Mouse (Mus musculus): Measurements from ENCODE around the gene Mapk14. TPM values are rescaled to one million over a fixed set of nuclear protein-coding genes. Genes with fewer than 3 reads are reported as not detected.

The Mapk14 gene
- polyA plus RNA-seq, 1 experiment from 2014 or later: 40.7 TPM

Other genes with a start within 250 kb of the Mapk14 start
- gene Fkbp5, start 173.8 kb upstream of the Mapk14 start, polyA plus RNA-seq (2015; fragmentation: Nextera tagmentation; extraction: Ambion mirVana): 24.1 and 24.6 TPM in 2 replicates
- gene Armc12, start 160.5 kb upstream of the Mapk14 start, polyA plus RNA-seq (2015; fragmentation: Nextera tagmentation; extraction: Ambion mirVana): not detected in 2 replicates
- not detected in 2 replicates for gene Clpsl2, start 141.9 kb upstream of the Mapk14 start, polyA plus RNA-seq (2015; fragmentation: Nextera tagmentation; extraction: Ambion mirVana)
- 3,221 and 3,572 TPM in 2 replicates for gene Clps, start 130.6 kb upstream of the Mapk14 start, polyA plus RNA-seq (2015; fragmentation: Nextera tagmentation; extraction: Ambion mirVana)
- gene Lhfpl5, start 115.7 kb upstream of the Mapk14 start, polyA plus RNA-seq (2015; fragmentation: Nextera tagmentation; extraction: Ambion mirVana): 0.85 and 1.0 TPM in 2 replicates
- gene Srpk1, start 68.6 kb upstream of the Mapk14 start, polyA plus RNA-seq (2015; fragmentation: Nextera tagmentation; extraction: Ambion mirVana): 75.1 and 79.2 TPM in 2 replicates
- 0.48 and 0.49 TPM in 2 replicates for gene Slc26a8, start 1.1 kb upstream of the Mapk14 start, polyA plus RNA-seq (2015; fragmentation: Nextera tagmentation; extraction: Ambion mirVana)
- gene AC170998.1, start 34.8 kb downstream of the Mapk14 start, polyA plus RNA-seq (2015; fragmentation: Nextera tagmentation; extraction: Ambion mirVana): 3.4 TPM in 2 replicates
- gene Mapk13, start 78.0 kb downstream of the Mapk14 start, polyA plus RNA-seq (2015; fragmentation: Nextera tagmentation; extraction: Ambion mirVana): 95.5 and 115 TPM in 2 replicates
- gene Brpf3, start 109.8 kb downstream of the Mapk14 start, polyA plus RNA-seq (2015; fragmentation: Nextera tagmentation; extraction: Ambion mirVana): 14.5 and 15.1 TPM in 2 replicates
- gene Pnpla1, start 167.1 kb downstream of the Mapk14 start, polyA plus RNA-seq (2015; fragmentation: Nextera tagmentation; extraction: Ambion mirVana): 0.32 and 0.50 TPM in 2 replicates
- 0.71 and 0.81 TPM in 2 replicates for gene 4930539E08Rik, start 224.0 kb downstream of the Mapk14 start, polyA plus RNA-seq (2015; fragmentation: Nextera tagmentation; extraction: Ambion mirVana)

Data from stomach, embryonic 15.5 days (tissue).